Mouse (Mus musculus): Measurements from ENCODE around the gene Ptpn4. TPM values are rescaled to one million over a fixed set of nuclear protein-coding genes. Genes with fewer than 3 reads are reported as not detected.
A peak's percentile ranks its signal among the peaks of the same experiment; 100 is the strongest.

Ptpn4 gene
- polyA plus RNA-seq, 1 experiment from 2014 or later: 6.1 TPM

DNA sequence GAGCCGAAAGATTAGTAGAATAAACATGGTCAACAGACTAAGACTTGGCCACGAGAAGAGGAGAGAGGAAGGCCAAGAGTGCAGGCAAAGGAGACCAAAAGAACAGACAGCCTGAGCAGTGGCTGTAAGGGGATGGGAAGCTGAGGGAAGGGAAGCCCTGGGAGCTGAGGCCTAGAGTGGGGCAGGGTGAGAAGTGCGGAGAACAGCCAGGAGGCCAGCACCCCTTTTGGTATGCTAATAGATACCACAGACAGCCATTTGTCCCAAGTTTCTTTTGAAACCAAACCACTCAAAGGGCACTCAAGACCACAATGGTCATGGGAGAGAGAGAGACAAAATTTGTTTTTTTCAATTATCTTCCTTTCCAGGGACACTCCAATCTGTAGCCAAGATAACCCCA lies 202.7 kb downstream of the Ptpn4 start:
- Histone ChIP-seq H3K4me3 (no peak overlapping the region), H3K4me2 (no peak overlapping the region), H3K9ac (no peak overlapping the region), H3K9me3 (no peaks in the 10 kb centered on the region), H3K4me1 (peaks cover 6% of the 10 kb centered on the region; the same call in 1 of the 2 replicates), H3K27ac (no peak overlapping the region), H3K27me3 (no peaks in the 10 kb centered on the region), H3K36me3 (peaks cover 9% of the 10 kb centered on the region)
- WGBS: 54% methylated on average over 3 of the region's 3 CpGs
- no peak for ATAC-seq (ENCODE audit: borderline replicate concordance, extremely low read depth, low FRiP score, low TSS enrichment)

DNA sequence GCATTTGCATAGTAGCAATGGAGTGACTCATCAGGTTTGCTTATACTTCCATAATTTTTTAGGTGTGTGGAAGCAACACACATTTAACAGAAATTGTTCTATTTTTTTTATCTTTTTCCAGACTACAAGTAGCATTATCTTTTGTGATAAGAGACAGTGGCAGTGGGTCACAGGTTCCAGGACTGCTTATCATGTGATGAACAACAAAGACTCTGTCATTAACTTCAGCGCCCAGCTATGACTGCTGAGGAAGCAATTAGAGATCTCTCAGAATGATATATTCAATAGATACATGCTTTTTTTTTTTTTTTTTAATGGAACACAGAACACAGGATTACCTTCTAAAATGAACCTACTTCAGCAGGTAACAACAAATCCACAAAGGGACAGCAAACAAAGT lies 207.0 kb downstream of the Ptpn4 start:
- no peak overlapping the region for H3K4me3 ChIP-seq
- no peak overlapping the region for H3K27ac ChIP-seq
- no peaks in the 10 kb centered on the region for H3K27me3 ChIP-seq
- WGBS: 68% methylated on average over 1 of the region's 1 CpGs
- H3K4me2 ChIP-seq: no peak overlapping the region
- H3K4me1 ChIP-seq: 0 out of 2 replicates have a peak, but pooled peaks cover 2% of the 10 kb centered on the region
- no peak for ATAC-seq (ENCODE audit: borderline replicate concordance, extremely low read depth, low FRiP score, low TSS enrichment)
- no peaks in the 10 kb centered on the region for H3K9me3 ChIP-seq
- peaks cover 9% of the 10 kb centered on the region for H3K36me3 ChIP-seq
- H3K9ac ChIP-seq: no peak overlapping the region

GRCm38 (mm10) chr1:119626837-119627236 lies 210.6 kb downstream of the Ptpn4 start:
- Histone ChIP-seq H3K9ac (no peak overlapping the region), H3K27me3 (no peaks in the 10 kb centered on the region), H3K4me1 (peaks cover 18% of the 10 kb centered on the region), H3K36me3 (0 out of 2 replicates have a peak, but pooled peaks cover 4% of the 10 kb centered on the region), H3K4me2 (no peak overlapping the region), H3K9me3 (no peaks in the 10 kb centered on the region), H3K4me3 (no peak overlapping the region), H3K27ac (no peak overlapping the region)
- whole genome bisulfite sequencing: 49% methylated on average over 4 of the region's 4 CpGs
- ATAC-seq (ENCODE audit: borderline replicate concordance, extremely low read depth, low FRiP score, low TSS enrichment): no peak

DNA sequence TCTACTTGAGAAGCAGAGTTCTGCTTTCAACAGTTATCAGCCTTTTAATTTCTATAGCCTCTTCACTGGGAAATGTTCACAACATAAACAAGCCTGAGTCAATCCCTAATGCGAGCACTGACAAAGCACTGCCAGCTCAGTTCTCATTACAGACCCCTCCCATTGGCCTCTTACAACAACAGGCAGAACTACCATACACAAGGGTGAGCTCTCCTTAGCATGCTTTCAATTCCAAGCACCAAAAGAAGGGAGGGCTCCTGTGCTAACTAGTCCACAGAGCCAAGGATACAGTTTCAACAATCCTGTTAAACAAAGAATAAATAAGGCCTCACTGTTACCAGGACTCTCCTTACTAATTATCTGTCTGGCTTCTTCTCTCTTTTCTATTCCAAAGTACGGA lies 213.0 kb downstream of the Ptpn4 start:
- Histone ChIP-seq H3K27ac (peak overlapping the region; percentile 37), H3K4me2 (no peak overlapping the region), H3K9me3 (no peaks in the 10 kb centered on the region), H3K9ac (no peak overlapping the region), H3K4me3 (no peak overlapping the region), H3K4me1 (peaks cover 18% of the 10 kb centered on the region), H3K27me3 (no peaks in the 10 kb centered on the region), H3K36me3 (peaks cover 12% of the 10 kb centered on the region)
- no peak for ATAC-seq (ENCODE audit: borderline replicate concordance, extremely low read depth, low FRiP score, low TSS enrichment)
- 42% methylated on average over 2 of the region's 2 CpGs for WGBS

DNA sequence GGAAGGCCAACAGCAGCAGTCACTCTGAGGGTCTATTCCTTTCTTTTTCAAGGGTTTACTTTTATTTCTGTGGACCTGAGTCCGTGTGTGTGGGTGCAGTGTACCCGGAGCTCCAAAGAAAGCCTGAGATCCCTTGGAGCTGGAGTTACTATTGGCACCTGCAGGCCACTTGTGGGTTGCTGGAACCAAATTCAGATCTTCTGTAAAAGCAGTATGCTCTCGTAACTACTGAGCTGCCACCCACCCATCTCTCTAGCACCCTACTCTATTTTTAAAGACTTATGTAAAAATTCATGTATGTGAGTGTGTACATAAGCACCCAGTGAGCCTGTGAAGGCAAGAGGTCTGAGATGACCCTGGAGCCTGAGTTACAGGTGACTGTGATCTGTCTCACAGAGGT lies 232.0 kb downstream of the Ptpn4 start:
- no peak overlapping the region for H3K4me2 ChIP-seq
- no peaks in the 10 kb centered on the region for H3K4me1 ChIP-seq
- no peak overlapping the region for H3K27ac ChIP-seq
- WGBS: 90% methylated on average over 3 of the region's 3 CpGs
- H3K36me3 ChIP-seq: peaks cover 17% of the 10 kb centered on the region; the same call in 1 of the 2 replicates
- H3K27me3 ChIP-seq: no peaks in the 10 kb centered on the region
- no peak for ATAC-seq (ENCODE audit: borderline replicate concordance, extremely low read depth, low FRiP score, low TSS enrichment)
- no peak overlapping the region for H3K9ac ChIP-seq
- no peak overlapping the region for H3K4me3 ChIP-seq
- H3K9me3 ChIP-seq: no peaks in the 10 kb centered on the region

Other genes starting within 250 kb of the Ptpn4 start
- gene Epb41l5, start 188.6 kb downstream of the Ptpn4 start, polyA plus RNA-seq (2015; fragmentation: Nextera tagmentation; extraction: Ambion mirVana): 43.7 and 45.9 TPM in 2 replicates
- 6.7 and 7.7 TPM in 2 replicates for gene Tmem177, start 75.6 kb upstream of the Ptpn4 start, polyA plus RNA-seq (2015; fragmentation: Nextera tagmentation; extraction: Ambion mirVana)
- 0.34 and 0.39 TPM in 2 replicates for gene Cfap221, start 159.6 kb upstream of the Ptpn4 start, polyA plus RNA-seq (2015; fragmentation: Nextera tagmentation; extraction: Ambion mirVana)
- 0.19 and 0.31 TPM in 2 replicates for gene Sctr, start 169.3 kb upstream of the Ptpn4 start, polyA plus RNA-seq (2015; fragmentation: Nextera tagmentation; extraction: Ambion mirVana)
- 9.0 and 9.1 TPM in 2 replicates for gene Tmem37, start 236.5 kb upstream of the Ptpn4 start, polyA plus RNA-seq (2015; fragmentation: Nextera tagmentation; extraction: Ambion mirVana)

All from lung, embryonic 15.5 days (tissue).